15 mouse cellular contexts compared by ENCODE assay signal in genomic region chr13:37855221-37855757, GRCm38 (mm10).
DNase-seq lines count a peak whose midpoint lies in the region; ATAC-seq and TF ChIP-seq lines count a peak whose summit lies in the region.
"Had no signal": no experiment of that assay in that cellular context is flagged by ENCODE, and none has a peak within 500 bp of the region (broad histone marks: within the 10 kb centered on the region; RNA-seq: fewer than 3 reads in every experiment).

No protein-coding gene starts in this region.

- no peaks in the 10 kb centered on the region for H3K27me3 ChIP-seq in erythroblast, embryonic 14.5 days (ENCODE audit: control insufficient read depth)
- no peaks in the 10 kb centered on the region for H3K27me3 ChIP-seq in kidney, postnatal 0 days (ENCODE audit: insufficient read depth, low read length)
- no peaks in the 10 kb centered on the region for H3K27me3 ChIP-seq in liver, embryonic 16.5 days (ENCODE audit: control insufficient read depth, insufficient read depth, low read depth, low read length)
- H3K27me3 ChIP-seq in forebrain, embryonic 16.5 days (replicated peaks; ENCODE audit: control insufficient read depth, insufficient read depth, low read length): no peaks in the 10 kb centered on the region

- H3K4me3 ChIP-seq in erythroblast, embryonic 14.5 days (replicated peaks): peak overlapping the region; percentile 71
- H3K4me3 ChIP-seq in kidney, postnatal 0 days (replicated peaks; ENCODE audit: low read depth, low read length): no peak overlapping the region
- H3K4me3 ChIP-seq in bone marrow macrophage, adult 2 months (ENCODE audit: insufficient read depth, low read length): peak overlapping the region; percentile 61; the same call in 1 of the 2 replicates
- peak overlapping the region; percentile 63 for H3K4me3 ChIP-seq in liver, embryonic 16.5 days (ENCODE audit: low read depth, low read length)
- H3K4me3 ChIP-seq in forebrain, embryonic 16.5 days (replicated peaks; ENCODE audit: low read length): no peak overlapping the region
- H3K4me3 ChIP-seq: midbrain, embryonic 15.5 days; neural tube, embryonic 13.5 days had no signal

- ATAC-seq in erythroblast, adult 5-6 weeks (replicated peaks; ENCODE audit: low FRiP score, poor library complexity, severe bottlenecking): no peak
- no peak for ATAC-seq in kidney, postnatal 0 days (replicated peaks; ENCODE audit: low FRiP score, low read depth)
- no peak for ATAC-seq in liver, embryonic 16.5 days (ENCODE audit: low read depth)
- ATAC-seq in forebrain, embryonic 16.5 days: no peak
- ATAC-seq: hindbrain, embryonic 16.5 days; midbrain, embryonic 15.5 days had no signal

- TF ChIP-seq POLR2A in bone marrow macrophage, adult 2 months (IDR thresholded peaks at IDR 0.05; ENCODE audit: borderline replicate concordance, low read depth, low read length): no peak

- H3K36me3 ChIP-seq in erythroblast, embryonic 14.5 days (ENCODE audit: control insufficient read depth): no peaks in the 10 kb centered on the region
- no peaks in the 10 kb centered on the region for H3K36me3 ChIP-seq in kidney, postnatal 0 days (ENCODE audit: insufficient read depth, low read length)
- no peaks in the 10 kb centered on the region for H3K36me3 ChIP-seq in liver, embryonic 16.5 days (ENCODE audit: control insufficient read depth, insufficient read depth)
- no peaks in the 10 kb centered on the region for H3K36me3 ChIP-seq in forebrain, embryonic 16.5 days (ENCODE audit: control insufficient read depth, insufficient read depth)
- H3K36me3 ChIP-seq: midbrain, embryonic 15.5 days; neural tube, embryonic 13.5 days had no signal

- TF ChIP-seq CTCF in kidney, postnatal 0 days (IDR thresholded peaks at IDR 0.05; ENCODE audit: low read depth): no peak
- no peak for TF ChIP-seq CTCF in bone marrow macrophage, adult 2 months (IDR thresholded peaks at IDR 0.05; ENCODE audit: low read depth, low read length)

- H3K9ac ChIP-seq in kidney, postnatal 0 days (ENCODE audit: low read depth, low read length): no peak overlapping the region
- H3K9ac ChIP-seq in liver, embryonic 16.5 days (ENCODE audit: low read depth, low read length): peak overlapping the region; percentile 69
- no peak overlapping the region for H3K9ac ChIP-seq in forebrain, embryonic 16.5 days (replicated peaks; ENCODE audit: low read depth, low read length)
- H3K9ac ChIP-seq: midbrain, embryonic 15.5 days had no signal

- no peak overlapping the region for H3K4me2 ChIP-seq in kidney, postnatal 0 days (ENCODE audit: low read length)
- H3K4me2 ChIP-seq in liver, embryonic 16.5 days (ENCODE audit: low read depth, low read length): peak overlapping the region; percentile 83
- no peak overlapping the region for H3K4me2 ChIP-seq in forebrain, embryonic 16.5 days (ENCODE audit: low read length)

- H3K9me3 ChIP-seq in erythroblast, embryonic 14.5 days (ENCODE audit: control insufficient read depth, low read length): no peaks in the 10 kb centered on the region
- no peaks in the 10 kb centered on the region for H3K9me3 ChIP-seq in kidney, postnatal 0 days (replicated peaks; ENCODE audit: low read length)
- no peaks in the 10 kb centered on the region for H3K9me3 ChIP-seq in liver, embryonic 16.5 days (replicated peaks; ENCODE audit: control insufficient read depth, low read length)
- H3K9me3 ChIP-seq in forebrain, embryonic 16.5 days (ENCODE audit: control insufficient read depth, low read length): no peaks in the 10 kb centered on the region
- H3K9me3 ChIP-seq: midbrain, embryonic 15.5 days; neural tube, embryonic 13.5 days had no signal

- 54% methylated on average over 3 of the region's 3 CpGs for WGBS in kidney, postnatal 0 days
- 13% methylated on average over 3 of the region's 3 CpGs for WGBS in liver, embryonic 16.5 days (ENCODE audit: insufficient replicate concordance)
- WGBS in forebrain, embryonic 16.5 days: 49% methylated on average over 3 of the region's 3 CpGs

- peaks cover 90% of the 10 kb centered on the region for H3K4me1 ChIP-seq in erythroblast, embryonic 14.5 days (ENCODE audit: control insufficient read depth)
- peaks cover 40% of the 10 kb centered on the region for H3K4me1 ChIP-seq in kidney, postnatal 0 days (replicated peaks; ENCODE audit: insufficient read depth, low read length)
- peaks cover 48% of the 10 kb centered on the region for H3K4me1 ChIP-seq in bone marrow macrophage, adult 2 months (ENCODE audit: control insufficient read depth, insufficient read depth, low read length)
- H3K4me1 ChIP-seq in liver, embryonic 16.5 days (ENCODE audit: control insufficient read depth, low read depth, low read length): peaks cover 67% of the 10 kb centered on the region
- H3K4me1 ChIP-seq in forebrain, embryonic 16.5 days (replicated peaks; ENCODE audit: control insufficient read depth, insufficient read depth, low read length): peaks cover 16% of the 10 kb centered on the region

- no peak for DNase-seq in kidney, postnatal 0 days (ENCODE audit: low spot score)
- no peak for DNase-seq in kidney, postnatal 36 days
- DNase-seq in ovary, postnatal 14 days (ENCODE audit: low spot score): no peak
- DNase-seq: cerebellum, adult 9-10 months; lung, adult 2 months; retina, postnatal 1 day; thymus, adult 2 months had no signal

- peak overlapping the region; percentile 89; the same call in 1 of the 2 replicates for H3K27ac ChIP-seq in kidney, postnatal 0 days
- peak overlapping the region; percentile 96 for H3K27ac ChIP-seq in bone marrow macrophage, adult 2 months (ENCODE audit: insufficient read depth, low read depth, low read length)
- peak overlapping the region; percentile 89 for H3K27ac ChIP-seq in liver, embryonic 16.5 days (ENCODE audit: low read length)
- H3K27ac ChIP-seq in forebrain, embryonic 16.5 days (ENCODE audit: low read length): no peak overlapping the region
- H3K27ac ChIP-seq: midbrain, embryonic 15.5 days had no signal

Comparison
In these comparisons a context has a peak if more than half of its experiments do, and no peak if none do; other contexts are left out.
1. H3K4me3 ChIP-seq: peak in erythroblast, embryonic 14.5 days (single experiment), bone marrow macrophage, adult 2 months (single experiment) and liver, embryonic 16.5 days (single experiment); none in kidney, postnatal 0 days (single experiment) and forebrain, embryonic 16.5 days (single experiment).